Mouse (Mus musculus): ENCODE data around the gene Idh3g. TPM values are rescaled to one million over a fixed set of nuclear protein-coding genes. Genes with fewer than 3 reads are reported as not detected.

The Idh3g gene
- polyA plus RNA-seq, 1 experiment from 2014 or later = 228 TPM

- 89% methylated on average over 1 of the region's 1 CpGs for WGBS
- Histone ChIP-seq H3K27ac (no peak overlapping the region), H3K4me3 (replicated peaks) (peak overlapping the region; percentile 58), H3K36me3 (0 out of 2 replicates have a peak, but pooled peaks cover 6% of the 10 kb centered on the region), H3K9ac (replicated peaks) (0 out of 2 replicates have a peak overlapping the region, but pooled peaks have one; percentile 80), H3K4me1 (replicated peaks) (peaks cover 29% of the 10 kb centered on the region), H3K9me3 (no peaks in the 10 kb centered on the region), H3K4me2 (replicated peaks) (peak overlapping the region; percentile 63), H3K27me3 (no peaks in the 10 kb centered on the region)
- ATAC-seq = no peak
These were observed 1.8 kb upstream of the Idh3g start for GRCm38 (mm10) chrX:73788501-73788900.

GRCm38 (mm10) chrX:73787225-73787558 lies 495 bp upstream of the Idh3g start:
- ATAC-seq = peak; percentile 65

GRCm38 (mm10) chrX:73785666-73786065 lies 1.0 kb downstream of the Idh3g start:
- Histone ChIP-seq H3K4me1 (replicated peaks) (peaks cover 29% of the 10 kb centered on the region), H3K4me3 (replicated peaks) (peak overlapping the region; percentile 58), H3K9me3 (no peaks in the 10 kb centered on the region), H3K27ac (peak overlapping the region; percentile 85; the same call in 1 of the 2 replicates), H3K9ac (replicated peaks) (peak overlapping the region; percentile 69), H3K4me2 (replicated peaks) (peak overlapping the region; percentile 62), H3K36me3 (peaks cover 19% of the 10 kb centered on the region), H3K27me3 (no peaks in the 10 kb centered on the region)
- no peak for ATAC-seq

More at GRCm38 (mm10) chrX:73787225-73787558, 495 bp upstream of the Idh3g start:
- H3K9me3 ChIP-seq = no peaks in the 10 kb centered on the region
- H3K27ac ChIP-seq = peak overlapping the region; percentile 87
- H3K36me3 ChIP-seq = 0 out of 2 replicates have a peak, but pooled peaks cover 6% of the 10 kb centered on the region
- peak overlapping the region; percentile 80 for H3K9ac ChIP-seq (replicated peaks)
- 18% methylated on average over 22 of the region's 22 CpGs for WGBS
- H3K4me1 ChIP-seq (replicated peaks) = peaks cover 29% of the 10 kb centered on the region
- H3K27me3 ChIP-seq = no peaks in the 10 kb centered on the region
- peak overlapping the region; percentile 63 for H3K4me2 ChIP-seq (replicated peaks)
- peak overlapping the region; percentile 58 for H3K4me3 ChIP-seq (replicated peaks)

GRCm38 (mm10) chrX:73782227-73782626 lies 4.5 kb downstream of the Idh3g start:
- Histone ChIP-seq H3K36me3 (peaks cover 47% of the 10 kb centered on the region), H3K4me1 (replicated peaks) (peaks cover 14% of the 10 kb centered on the region), H3K27me3 (no peaks in the 10 kb centered on the region), H3K9ac (replicated peaks) (no peak overlapping the region), H3K4me2 (replicated peaks) (no peak overlapping the region), H3K4me3 (replicated peaks) (no peak overlapping the region), H3K27ac (no peak overlapping the region), H3K9me3 (no peaks in the 10 kb centered on the region)
- no peak for ATAC-seq
- WGBS = 91% methylated on average over 3 of the region's 3 CpGs

- ATAC-seq = peak; percentile 49
- 77% methylated on average over 10 of the region's 10 CpGs for WGBS
These were observed 11.8 kb downstream of the Idh3g start for GRCm38 (mm10) chrX:73774802-73775483.

GRCm38 (mm10) chrX:73774168-73774760 lies 12.4 kb downstream of the Idh3g start, which contains the start of gene Srpk3:
Gene Srpk3, plus strand, starts transcription at chrX:73774405.
- no peaks in the 10 kb centered on the region for H3K4me1 ChIP-seq (replicated peaks)
- H3K9me3 ChIP-seq = no peaks in the 10 kb centered on the region
- H3K9ac ChIP-seq (replicated peaks) = no peak within 1 kb of the TSS
- ATAC-seq = peak; percentile 18; the same call in 1 of the 2 replicates
- no peak within 1 kb of the TSS for H3K4me3 ChIP-seq (replicated peaks)
- peaks cover 35% of the 10 kb centered on the region for H3K36me3 ChIP-seq
- no peak within 1 kb of the TSS for H3K4me2 ChIP-seq (replicated peaks)
- 64% methylated on average over 9 of the region's 9 CpGs for WGBS
- H3K27me3 ChIP-seq = no peaks in the 10 kb centered on the region
- no peak within 1 kb of the TSS; the same call in 1 of the 2 replicates for H3K27ac ChIP-seq

More at GRCm38 (mm10) chrX:73774802-73775483, 11.8 kb downstream of the Idh3g start:
- Histone ChIP-seq H3K4me2 (replicated peaks) (no peak overlapping the region), H3K4me3 (replicated peaks) (no peak overlapping the region), H3K9ac (replicated peaks) (no peak overlapping the region), H3K9me3 (no peaks in the 10 kb centered on the region), H3K4me1 (replicated peaks) (no peaks in the 10 kb centered on the region), H3K27ac (no peak overlapping the region; the same call in 1 of the 2 replicates), H3K27me3 (no peaks in the 10 kb centered on the region), H3K36me3 (peaks cover 42% of the 10 kb centered on the region)

- 64% methylated on average over 9 of the region's 9 CpGs for WGBS
- Histone ChIP-seq H3K36me3 (no peaks in the 10 kb centered on the region), H3K4me3 (replicated peaks) (no peak overlapping the region), H3K27ac (no peak overlapping the region), H3K9ac (replicated peaks) (no peak overlapping the region), H3K27me3 (no peaks in the 10 kb centered on the region), H3K4me1 (replicated peaks) (no peaks in the 10 kb centered on the region), H3K9me3 (no peaks in the 10 kb centered on the region), H3K4me2 (replicated peaks) (no peak overlapping the region)
- ATAC-seq = no peak
These were observed 19.4 kb downstream of the Idh3g start for GRCm38 (mm10) chrX:73767267-73767666.

- H3K27ac ChIP-seq = no peak overlapping the region
- no peaks in the 10 kb centered on the region for H3K27me3 ChIP-seq
- H3K9me3 ChIP-seq = no peaks in the 10 kb centered on the region
- no peaks in the 10 kb centered on the region for H3K36me3 ChIP-seq
- H3K4me1 ChIP-seq (replicated peaks) = no peaks in the 10 kb centered on the region
- ATAC-seq = no peak
- 52% methylated on average over 1 of the region's 1 CpGs for WGBS
- H3K4me2 ChIP-seq (replicated peaks) = no peak overlapping the region
- no peak overlapping the region for H3K4me3 ChIP-seq (replicated peaks)
- H3K9ac ChIP-seq (replicated peaks) = no peak overlapping the region
These were observed 21.4 kb downstream of the Idh3g start for GRCm38 (mm10) chrX:73765311-73765710.

- Histone ChIP-seq H3K36me3 (no peaks in the 10 kb centered on the region), H3K9ac (replicated peaks) (no peak overlapping the region), H3K4me2 (replicated peaks) (no peak overlapping the region), H3K4me3 (replicated peaks) (no peak overlapping the region), H3K9me3 (no peaks in the 10 kb centered on the region), H3K4me1 (replicated peaks) (no peaks in the 10 kb centered on the region), H3K27ac (no peak overlapping the region), H3K27me3 (no peaks in the 10 kb centered on the region)
- no peak for ATAC-seq
- WGBS = 91% methylated on average over 13 of the region's 13 CpGs
These were observed 27.9 kb downstream of the Idh3g start for GRCm38 (mm10) chrX:73758611-73759290.

- Histone ChIP-seq H3K9me3 (no peaks in the 10 kb centered on the region), H3K36me3 (no peaks in the 10 kb centered on the region), H3K9ac (replicated peaks) (no peak within 1 kb of the TSS), H3K4me3 (replicated peaks) (no peak within 1 kb of the TSS), H3K27me3 (no peaks in the 10 kb centered on the region), H3K4me1 (replicated peaks) (no peaks in the 10 kb centered on the region), H3K27ac (no peak within 1 kb of the TSS), H3K4me2 (replicated peaks) (no peak within 1 kb of the TSS)
- no peak for ATAC-seq
- 57% methylated on average over 5 of the region's 5 CpGs for WGBS
These were observed 30.2 kb downstream of the Idh3g start, which contains the start of gene Plxnb3 for GRCm38 (mm10) chrX:73756334-73757140. Gene Plxnb3, plus strand, starts transcription at chrX:73757090.

- no peak overlapping the region for H3K4me3 ChIP-seq (replicated peaks)
- no peaks in the 10 kb centered on the region for H3K27me3 ChIP-seq
- H3K27ac ChIP-seq = no peak overlapping the region
- no peaks in the 10 kb centered on the region for H3K36me3 ChIP-seq
- H3K9ac ChIP-seq (replicated peaks) = no peak overlapping the region
- H3K4me1 ChIP-seq (replicated peaks) = no peaks in the 10 kb centered on the region
- no peaks in the 10 kb centered on the region for H3K9me3 ChIP-seq
- ATAC-seq = no peak
- 79% methylated on average over 1 of the region's 1 CpGs for WGBS
- no peak overlapping the region for H3K4me2 ChIP-seq (replicated peaks)
These were observed 37.7 kb downstream of the Idh3g start for GRCm38 (mm10) chrX:73748977-73749376.
